Mouse (Mus musculus) midbrain, embryonic 15.5 days (tissue): Measurements from ENCODE around the gene Ccdc6. TPM values are rescaled to one million over a fixed set of nuclear protein-coding genes. Genes with fewer than 3 reads are reported as not detected.

Source experiments
- ATAC-seq: fragments of 200-750 bp; cut with Nextera tagmentation; replicated peaks from 2 replicates; pipeline ENCODE4 v1.8.0; 2017; ENCODE audit warnings: moderate TSS enrichment
- H3K27ac ChIP-seq: fragments of 300-500 bp; sonication (generic); 2 replicates; pipeline ENCODE4 v1.5.1; 2015; ENCODE audit warnings: mild to moderate bottlenecking, inconsistent platforms
- H3K27me3 ChIP-seq: fragments of 300-500 bp; sonication (generic); replicated peaks from 2 replicates; pipeline ENCODE4 v1.6.1; 2015; ENCODE audit warnings: inconsistent platforms
- H3K36me3 ChIP-seq: fragments of 300-500 bp; sonication (generic); replicated peaks from 2 replicates; pipeline ENCODE4 v1.6.1; 2015; ENCODE audit warnings: inconsistent platforms
- H3K4me1 ChIP-seq: fragments of 300-500 bp; sonication (generic); 2 replicates; pipeline ENCODE4 v1.6.1; 2015; ENCODE audit warnings: inconsistent platforms
- H3K4me2 ChIP-seq: fragments of 300-500 bp; sonication (generic); 2 replicates; pipeline ENCODE4 v1.6.1; 2015; ENCODE audit warnings: inconsistent platforms, mild to moderate bottlenecking, moderate library complexity
- H3K4me3 ChIP-seq: fragments of 300-500 bp; sonication (generic); 2 replicates; pipeline ENCODE4 v1.5.1; 2015; ENCODE audit warnings: mild to moderate bottlenecking, inconsistent platforms
- H3K9ac ChIP-seq: fragments of 300-500 bp; sonication (generic); 2 replicates; pipeline ENCODE4 v1.6.1; 2015; ENCODE audit warnings: mild to moderate bottlenecking, inconsistent platforms
- H3K9me3 ChIP-seq: fragments of 300-500 bp; sonication (generic); 2 replicates; pipeline ENCODE4 v1.6.1; 2016; ENCODE audit warnings: inconsistent platforms
- WGBS: fragments of 180-500 bp; shearing (Covaris S2); methylation state at CpG from one replicate; pipeline ENCODE4 v1.1.7; 2015; ENCODE audit warnings: mixed read lengths; 5-methylcytosine and 5-hydroxymethylcytosine counted together
- polyA plus RNA-seq: library from polyadenylated mRNA; unstranded; fragments of >200 nt; fragmentation: Nextera tagmentation; extraction: Ambion mirVana; gene quantifications from 2 replicates; pipeline ENCODE4 v1.2.1, GENCODE M21; 2015

Gene Ccdc6
- polyA plus RNA-seq, 1 experiment from 2014 or later: 25.3 TPM

DNA sequence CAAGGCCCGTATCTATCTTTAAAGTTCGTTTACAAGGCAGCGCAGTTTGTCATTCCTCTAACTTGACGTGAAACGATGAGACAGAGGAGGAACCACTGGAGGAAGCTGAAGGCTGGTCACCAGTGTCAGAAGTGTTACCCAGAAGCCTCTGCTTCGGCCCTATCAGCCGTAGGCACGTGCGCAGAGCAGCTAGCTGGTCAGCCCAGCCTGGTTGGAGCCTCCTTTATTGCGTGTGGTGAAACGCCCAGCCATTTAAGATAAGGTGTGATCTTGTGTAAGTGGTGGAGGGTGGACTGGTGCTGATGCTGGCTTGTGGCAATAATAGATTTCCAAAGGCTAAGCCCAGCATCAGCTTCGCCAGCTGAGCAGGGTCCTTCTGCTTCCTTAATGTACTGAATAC is 43.5 kb downstream of the Ccdc6 start:
- ATAC-seq: no peak
- H3K27me3 ChIP-seq: no peaks in the 10 kb centered on the region
- peaks cover 4% of the 10 kb centered on the region; the same call in 1 of the 2 replicates for H3K36me3 ChIP-seq
- no peak overlapping the region for H3K27ac ChIP-seq
- H3K4me2 ChIP-seq: no peak overlapping the region
- H3K9ac ChIP-seq: no peak overlapping the region
- peaks cover 18% of the 10 kb centered on the region for H3K4me1 ChIP-seq
- WGBS: 94% methylated on average over 12 of the region's 12 CpGs
- H3K4me3 ChIP-seq: no peak overlapping the region
- H3K9me3 ChIP-seq: no peaks in the 10 kb centered on the region

DNA sequence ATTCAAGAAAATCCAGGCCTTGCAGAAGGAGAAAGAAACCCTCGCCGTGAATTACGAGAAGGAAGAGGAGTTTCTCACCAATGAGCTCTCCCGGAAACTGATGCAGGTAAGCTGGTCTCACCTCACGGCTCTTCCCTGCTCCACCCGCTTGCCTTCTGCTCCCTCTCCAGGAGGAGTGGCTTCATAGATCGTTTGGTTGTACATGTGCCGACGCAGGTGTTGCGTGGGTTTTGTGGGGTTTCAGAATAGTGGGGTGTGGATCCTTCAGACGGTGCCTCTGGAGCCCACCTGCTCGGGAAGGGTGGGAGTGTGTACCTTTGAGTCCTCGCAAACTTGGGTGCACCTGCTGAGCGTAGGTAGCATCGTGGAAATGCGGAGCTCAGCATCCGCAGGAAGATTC is 45.7 kb downstream of the Ccdc6 start:
- Histone ChIP-seq H3K9me3 (no peaks in the 10 kb centered on the region), H3K36me3 (peaks cover 10% of the 10 kb centered on the region), H3K27me3 (no peaks in the 10 kb centered on the region), H3K4me2 (no peak overlapping the region), H3K4me1 (peaks cover 18% of the 10 kb centered on the region), H3K9ac (no peak overlapping the region), H3K27ac (no peak overlapping the region), H3K4me3 (no peak overlapping the region)
- 93% methylated on average over 17 of the region's 17 CpGs for WGBS
- no peak for ATAC-seq

DNA sequence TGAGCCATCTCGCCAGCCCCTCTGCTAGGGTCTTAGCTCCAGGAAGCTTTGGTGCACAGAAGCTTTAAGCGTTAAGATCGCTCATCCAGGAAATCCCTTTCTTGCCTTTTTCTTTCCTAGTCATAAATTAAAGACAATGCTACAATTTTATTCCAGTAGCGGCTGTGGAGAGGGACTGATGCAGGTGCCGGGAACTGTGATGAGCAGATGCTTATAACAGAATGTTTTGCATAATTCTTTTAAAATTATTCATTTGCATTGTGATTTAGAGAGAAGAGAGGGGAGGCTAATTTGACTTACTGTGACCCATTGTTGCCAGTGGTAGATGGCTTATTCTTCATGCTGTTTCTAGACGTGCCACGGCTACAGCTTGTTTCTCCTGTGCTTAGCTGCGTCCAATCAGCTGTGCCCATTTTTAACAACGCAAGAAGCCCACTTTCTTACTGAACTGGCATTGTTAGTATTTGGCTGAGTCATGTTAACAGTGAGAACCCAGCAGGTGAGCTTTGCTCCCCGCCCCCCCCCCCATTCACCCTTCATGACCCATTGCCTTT is 47.2 kb downstream of the Ccdc6 start:
- Histone ChIP-seq H3K27ac (0 out of 2 replicates have a peak overlapping the region, but pooled peaks have one; percentile 8), H3K4me3 (no peak overlapping the region), H3K27me3 (no peaks in the 10 kb centered on the region)

DNA sequence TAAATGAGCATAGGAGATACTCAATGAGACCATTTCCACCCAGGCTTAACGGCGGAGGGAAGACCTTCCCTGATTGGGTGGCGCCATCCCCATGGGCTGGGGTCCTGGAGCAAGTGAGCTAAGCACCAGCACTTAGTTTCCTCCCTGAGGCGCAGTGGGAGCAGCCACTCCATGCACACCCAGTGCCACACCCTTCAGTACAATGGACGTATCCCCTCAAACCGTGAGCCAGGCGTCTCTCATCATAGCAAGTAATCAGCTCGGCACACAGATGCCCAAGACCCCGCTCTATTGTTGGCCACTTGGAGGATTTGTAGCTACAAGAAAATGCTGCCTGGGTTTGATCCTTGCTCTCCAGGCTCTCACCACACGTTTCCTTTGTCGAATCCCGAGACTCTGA is 49.0 kb downstream of the Ccdc6 start:
- no peak overlapping the region for H3K4me3 ChIP-seq
- WGBS: 93% methylated on average over 12 of the region's 12 CpGs
- no peaks in the 10 kb centered on the region for H3K9me3 ChIP-seq
- no peaks in the 10 kb centered on the region for H3K27me3 ChIP-seq
- peaks cover 10% of the 10 kb centered on the region for H3K36me3 ChIP-seq
- H3K9ac ChIP-seq: no peak overlapping the region
- H3K27ac ChIP-seq: no peak overlapping the region
- H3K4me2 ChIP-seq: no peak overlapping the region
- H3K4me1 ChIP-seq: no peaks in the 10 kb centered on the region
- no peak for ATAC-seq

More for the DNA sequence above, 47.2 kb downstream of the Ccdc6 start:
- Histone ChIP-seq H3K4me1 (peaks cover 8% of the 10 kb centered on the region), H3K9ac (no peak overlapping the region), H3K4me2 (no peak overlapping the region), H3K9me3 (no peaks in the 10 kb centered on the region), H3K36me3 (peaks cover 10% of the 10 kb centered on the region)
- no peak for ATAC-seq
- 41% methylated on average over 10 of the region's 10 CpGs for WGBS

DNA sequence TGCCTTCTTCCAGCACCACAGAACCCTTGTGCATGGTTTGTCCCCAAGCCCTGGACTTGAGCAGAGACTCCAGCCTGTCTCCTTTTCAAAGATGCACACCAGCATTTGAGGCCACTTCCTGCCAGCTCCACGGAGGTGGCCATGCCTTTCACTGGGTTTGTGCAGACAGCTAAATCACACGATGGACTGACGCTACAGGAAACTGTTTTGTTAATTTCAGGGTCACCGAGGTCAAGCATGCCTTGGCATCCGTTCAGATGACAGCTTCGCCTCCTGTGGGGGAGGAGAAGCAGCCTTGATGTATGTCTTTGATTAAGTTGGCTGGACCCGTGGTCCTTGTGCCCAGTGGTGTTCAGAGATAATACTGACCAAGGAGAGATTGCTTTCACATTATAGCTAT is 52.2 kb downstream of the Ccdc6 start:
- Histone ChIP-seq H3K9me3 (no peaks in the 10 kb centered on the region), H3K4me1 (no peaks in the 10 kb centered on the region), H3K27me3 (no peaks in the 10 kb centered on the region), H3K36me3 (peaks cover 10% of the 10 kb centered on the region), H3K4me3 (no peak overlapping the region), H3K4me2 (no peak overlapping the region), H3K9ac (no peak overlapping the region), H3K27ac (no peak overlapping the region)
- ATAC-seq: no peak
- WGBS: 44% methylated on average over 7 of the region's 7 CpGs

DNA sequence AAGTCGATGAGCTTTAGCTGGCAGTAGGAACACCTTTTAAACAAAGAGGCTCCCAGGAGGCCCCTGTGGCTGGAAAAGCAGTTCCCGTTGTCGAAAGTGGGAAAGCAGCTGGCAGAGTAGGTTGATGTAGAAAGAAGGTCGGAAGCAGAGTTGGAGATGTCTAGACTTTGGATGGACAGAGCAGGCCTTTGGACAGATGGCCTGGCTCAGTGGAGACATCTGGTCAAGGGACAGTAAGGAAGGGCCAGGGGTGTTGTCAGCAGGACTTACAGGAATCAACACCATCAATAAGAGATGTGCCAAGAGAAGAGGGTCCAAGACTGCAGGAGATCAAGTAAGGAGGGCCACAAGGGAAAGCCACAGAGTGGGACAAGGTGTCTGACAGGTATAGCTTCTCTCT is 53.4 kb downstream of the Ccdc6 start:
- no peaks in the 10 kb centered on the region for H3K27me3 ChIP-seq
- no peak overlapping the region for H3K27ac ChIP-seq
- no peak overlapping the region for H3K4me3 ChIP-seq
- ATAC-seq: no peak
- H3K4me2 ChIP-seq: no peak overlapping the region
- no peaks in the 10 kb centered on the region for H3K9me3 ChIP-seq
- no peak overlapping the region for H3K9ac ChIP-seq
- WGBS: 73% methylated on average over 4 of the region's 4 CpGs
- peaks cover 11% of the 10 kb centered on the region for H3K36me3 ChIP-seq
- no peaks in the 10 kb centered on the region for H3K4me1 ChIP-seq

DNA sequence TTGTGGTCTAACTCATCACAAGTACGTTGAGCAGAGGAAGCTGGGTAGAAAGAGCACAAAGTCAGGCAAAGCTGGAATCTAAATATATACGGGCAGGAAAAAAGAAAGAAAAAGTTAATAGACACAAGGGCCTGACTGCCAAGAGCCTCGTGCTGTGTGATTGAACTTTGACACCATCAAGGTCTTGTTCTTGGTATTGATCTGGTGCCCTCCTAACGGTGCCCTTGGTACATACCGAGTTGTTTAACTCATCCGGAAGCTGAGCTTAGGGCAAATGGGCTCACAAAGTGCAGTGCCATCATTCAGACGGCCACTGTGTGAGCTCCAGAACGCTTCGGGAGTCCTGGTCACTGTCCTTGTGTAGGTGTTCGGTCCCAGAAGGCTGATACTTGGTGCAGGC is 54.2 kb downstream of the Ccdc6 start:
- Histone ChIP-seq H3K27me3 (no peaks in the 10 kb centered on the region), H3K4me3 (no peak overlapping the region), H3K9me3 (no peaks in the 10 kb centered on the region), H3K9ac (no peak overlapping the region), H3K4me1 (no peaks in the 10 kb centered on the region), H3K4me2 (no peak overlapping the region), H3K36me3 (0 out of 2 replicates have a peak, but pooled peaks cover 4% of the 10 kb centered on the region), H3K27ac (no peak overlapping the region)
- 90% methylated on average over 10 of the region's 10 CpGs for WGBS
- no peak for ATAC-seq

DNA sequence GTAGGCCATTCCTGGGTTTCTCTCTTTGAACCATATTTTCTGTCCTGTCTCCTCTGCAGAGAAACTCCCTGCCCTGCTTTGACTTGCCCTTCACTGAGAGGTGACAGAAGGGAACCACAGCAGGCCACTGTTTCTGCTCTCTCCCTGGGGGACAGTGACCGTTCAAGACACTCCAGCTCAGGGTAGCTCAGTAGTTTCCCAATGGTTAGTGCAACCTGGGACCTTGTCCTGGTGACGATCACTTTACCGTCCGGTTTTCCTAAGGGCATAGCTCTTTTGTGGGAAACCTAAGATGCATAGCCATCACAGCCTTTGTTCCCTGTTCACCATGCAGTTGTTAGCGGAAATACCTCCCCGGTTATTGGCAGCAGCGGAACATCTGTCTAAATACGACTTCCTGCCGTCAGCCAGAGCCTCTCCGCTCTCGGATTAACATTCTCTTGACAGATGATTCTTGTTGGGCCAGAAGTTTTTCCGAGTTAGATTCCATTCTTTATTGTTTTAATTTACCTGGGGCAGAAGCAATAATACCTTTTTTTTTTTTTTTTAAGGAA is 55.3 kb downstream of the Ccdc6 start:
- ATAC-seq: 0 out of 2 replicates have a peak, but pooled peaks have one; percentile 17
- no peak overlapping the region for H3K27ac ChIP-seq
- 62% methylated on average over 12 of the region's 12 CpGs for WGBS

DNA sequence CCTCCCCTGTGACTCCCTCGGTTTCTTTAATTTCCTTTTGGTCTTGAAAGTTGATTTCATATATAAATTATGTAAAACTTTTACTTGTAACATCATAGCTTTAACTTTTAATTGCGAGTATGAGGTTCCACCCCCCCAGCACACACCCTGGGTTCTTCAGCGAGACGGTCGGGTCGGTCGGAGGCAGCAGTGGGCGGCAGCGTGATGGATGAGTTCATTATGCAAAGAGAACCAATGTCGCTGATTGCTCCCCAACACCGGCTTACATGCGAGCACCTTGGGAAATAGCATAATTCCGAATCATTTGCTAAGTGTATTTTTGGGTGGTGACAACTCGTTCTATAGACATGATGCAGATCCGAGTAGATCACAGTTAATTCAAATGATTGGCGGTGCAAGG is 56.9 kb downstream of the Ccdc6 start:
- ATAC-seq: no peak
- H3K9me3 ChIP-seq: no peaks in the 10 kb centered on the region
- H3K4me1 ChIP-seq: no peaks in the 10 kb centered on the region
- H3K27me3 ChIP-seq: no peaks in the 10 kb centered on the region
- WGBS: 92% methylated on average over 16 of the region's 16 CpGs
- H3K4me2 ChIP-seq: no peak overlapping the region
- H3K4me3 ChIP-seq: no peak overlapping the region
- 0 out of 2 replicates have a peak, but pooled peaks cover 4% of the 10 kb centered on the region for H3K36me3 ChIP-seq
- no peak overlapping the region for H3K9ac ChIP-seq
- H3K27ac ChIP-seq: no peak overlapping the region

More for the DNA sequence above, 55.3 kb downstream of the Ccdc6 start:
- no peaks in the 10 kb centered on the region for H3K4me1 ChIP-seq
- no peak overlapping the region for H3K4me3 ChIP-seq
- H3K36me3 ChIP-seq: 0 out of 2 replicates have a peak, but pooled peaks cover 4% of the 10 kb centered on the region
- no peak overlapping the region for H3K9ac ChIP-seq
- H3K4me2 ChIP-seq: no peak overlapping the region
- no peaks in the 10 kb centered on the region for H3K27me3 ChIP-seq
- no peaks in the 10 kb centered on the region for H3K9me3 ChIP-seq

DNA sequence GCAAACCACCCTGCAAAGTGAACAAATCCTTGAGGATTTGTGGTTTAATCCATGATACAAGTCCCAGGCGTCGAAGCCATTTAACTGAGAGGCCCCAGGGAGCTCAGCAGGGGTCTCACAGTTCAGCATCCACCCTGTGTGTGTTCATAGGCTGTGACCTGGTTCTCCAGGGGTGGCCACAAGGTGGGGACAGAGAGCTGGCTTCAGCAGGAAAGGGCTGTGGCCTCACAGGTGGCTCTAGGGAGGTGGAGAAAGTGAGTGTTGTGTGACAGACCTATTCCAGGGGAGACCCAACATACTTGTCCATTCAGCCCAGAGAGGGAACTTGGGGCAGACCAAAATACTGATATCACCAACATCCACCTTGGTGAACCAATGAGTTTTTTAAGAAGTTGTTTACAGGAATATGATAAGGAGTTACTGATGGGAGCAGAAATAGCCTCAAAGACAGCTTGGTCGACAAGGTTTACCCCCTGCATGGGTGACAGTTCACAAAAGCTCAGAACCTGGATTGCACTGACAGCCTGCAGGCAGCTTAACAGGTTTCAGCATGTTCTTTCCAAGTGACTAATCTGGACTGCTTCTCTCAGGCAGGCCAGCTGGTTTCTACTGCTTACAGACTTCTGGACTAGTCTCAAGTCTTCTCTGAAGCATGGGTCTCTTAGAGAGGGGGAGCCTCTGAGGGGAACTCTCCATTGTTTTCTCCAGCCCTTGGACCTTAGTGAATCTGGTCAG is 59.7 kb downstream of the Ccdc6 start:
- H3K4me2 ChIP-seq: no peak overlapping the region
- no peaks in the 10 kb centered on the region for H3K9me3 ChIP-seq
- H3K27me3 ChIP-seq: no peaks in the 10 kb centered on the region
- H3K27ac ChIP-seq: no peak overlapping the region
- no peak for ATAC-seq
- no peak overlapping the region for H3K4me3 ChIP-seq
- H3K36me3 ChIP-seq: 0 out of 2 replicates have a peak, but pooled peaks cover 4% of the 10 kb centered on the region
- 74% methylated on average over 3 of the region's 3 CpGs for WGBS
- no peak overlapping the region for H3K9ac ChIP-seq
- 0 out of 2 replicates have a peak, but pooled peaks cover 3% of the 10 kb centered on the region for H3K4me1 ChIP-seq

DNA sequence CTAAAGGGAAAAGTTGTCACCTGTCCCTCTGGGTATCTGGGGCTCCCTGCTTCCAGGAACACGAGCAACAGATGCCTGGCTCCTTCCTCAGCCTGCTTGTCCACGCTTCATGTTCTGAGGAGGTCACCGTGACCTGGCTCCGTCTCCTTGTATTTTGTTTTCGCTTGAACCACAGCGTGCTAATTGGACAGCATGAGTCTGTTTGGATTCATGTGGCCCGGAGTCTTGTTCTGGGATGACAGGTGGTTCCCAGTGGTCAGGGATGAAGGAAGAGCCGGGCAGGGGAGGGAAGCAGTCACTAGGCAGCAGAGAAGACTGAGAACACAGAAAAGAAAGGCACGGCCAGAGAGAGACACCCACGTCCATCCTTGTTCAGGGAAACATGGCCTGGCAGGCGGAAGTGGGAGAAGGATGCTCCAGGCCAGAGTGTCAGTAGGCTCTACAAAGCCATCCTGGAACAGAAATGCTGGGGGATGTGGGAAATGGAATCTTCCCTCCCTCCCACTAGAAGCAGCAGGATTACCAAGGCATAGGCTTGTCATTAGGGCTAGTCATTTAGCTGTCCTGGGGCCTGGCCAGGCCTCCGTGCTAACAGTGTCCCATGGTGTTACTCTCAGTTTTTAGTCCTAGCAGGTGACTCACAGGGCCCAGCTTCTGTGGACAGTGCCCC is 62.9 kb downstream of the Ccdc6 start:
- no peak for ATAC-seq
- Histone ChIP-seq H3K9me3 (no peaks in the 10 kb centered on the region), H3K27ac (no peak overlapping the region; the same call in 1 of the 2 replicates), H3K4me3 (no peak overlapping the region), H3K27me3 (no peaks in the 10 kb centered on the region), H3K4me1 (peaks cover 9% of the 10 kb centered on the region), H3K36me3 (0 out of 2 replicates have a peak, but pooled peaks cover 2% of the 10 kb centered on the region), H3K4me2 (no peak overlapping the region), H3K9ac (no peak overlapping the region)
- 76% methylated on average over 12 of the region's 12 CpGs for WGBS

DNA sequence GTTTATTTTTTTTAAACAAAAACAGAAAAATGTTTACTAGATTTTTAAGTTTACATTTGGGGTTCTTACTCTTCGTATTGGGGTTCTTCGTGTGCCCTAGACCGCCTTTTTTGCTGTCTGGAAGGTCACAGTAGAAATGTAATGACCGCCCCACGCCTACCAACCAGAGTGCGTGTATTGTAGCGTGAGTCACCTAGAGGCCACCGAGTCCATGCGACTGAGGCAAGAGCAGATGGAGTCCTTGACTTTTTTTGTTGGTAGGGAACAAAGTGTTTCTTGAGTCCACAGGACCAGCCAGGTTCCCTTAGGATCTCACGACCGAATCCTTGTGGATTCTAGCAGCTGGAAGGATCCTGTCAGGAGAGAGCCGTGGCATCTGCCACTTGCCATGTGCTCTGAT is 63.9 kb downstream of the Ccdc6 start:
- H3K9me3 ChIP-seq: no peaks in the 10 kb centered on the region
- peaks cover 9% of the 10 kb centered on the region for H3K4me1 ChIP-seq
- 90% methylated on average over 12 of the region's 12 CpGs for WGBS
- no peak overlapping the region for H3K27ac ChIP-seq
- no peak for ATAC-seq
- H3K4me3 ChIP-seq: no peak overlapping the region
- H3K9ac ChIP-seq: no peak overlapping the region
- no peaks in the 10 kb centered on the region for H3K27me3 ChIP-seq
- H3K4me2 ChIP-seq: no peak overlapping the region
- H3K36me3 ChIP-seq: no peaks in the 10 kb centered on the region
